Mouse (Mus musculus): ENCODE results near the gene Prkar1b.

Gene Prkar1b

GRCm38 (mm10) chr5:138974911-138975485, 174.8 kb downstream of the Prkar1b start:
- no peak for DNase-seq (ENCODE audit: low read depth, low spot score)

- DNase-seq (ENCODE audit: low read depth, low spot score) = no peak
Measured at GRCm38 (mm10) chr5:138973480-138973879, 176.3 kb downstream of the Prkar1b start.

DNA sequence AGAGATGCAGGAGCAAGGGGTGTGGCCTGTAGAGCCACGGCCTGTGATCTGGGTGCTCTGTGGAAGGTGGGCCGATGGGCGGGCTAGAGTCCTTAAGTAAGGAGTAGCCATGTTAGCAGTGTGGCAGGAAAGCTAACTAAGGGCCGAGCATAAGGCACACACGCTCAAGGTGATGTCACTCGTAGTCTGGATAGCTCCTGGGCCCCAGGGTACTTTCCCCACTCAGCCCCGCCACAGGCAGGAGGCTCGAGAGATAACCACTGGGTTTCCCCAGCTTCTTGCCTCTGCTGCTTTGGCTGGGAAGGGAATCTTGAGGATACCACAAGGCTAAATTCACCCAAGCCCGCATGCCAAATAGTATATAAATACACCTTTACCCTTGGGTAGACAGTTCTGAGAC, 178.4 kb downstream of the Prkar1b start:
- DNase-seq (ENCODE audit: low read depth, low spot score) = no peak

- DNase-seq (ENCODE audit: low read depth, low spot score) = no peak
Measured at GRCm38 (mm10) chr5:138970056-138970490, 179.7 kb downstream of the Prkar1b start.

Data from retina, postnatal 7 days (tissue).